Mouse (Mus musculus) lung, postnatal 0 days (tissue): Measurements from ENCODE around the gene Gm28053.

Experiments used
- CTCF ChIP-seq: IDR thresholded peaks from 2 replicates; pipeline ENCODE4 v1.5.1; 2016; ENCODE audit warnings: antibody characterized with exemption, mild to moderate bottlenecking
- EP300 ChIP-seq: IDR thresholded peaks from 2 replicates; pipeline ENCODE4 v1.6.1; 2016; ENCODE audit warnings: antibody characterized with exemption, mild to moderate bottlenecking, control low read depth

DNA sequence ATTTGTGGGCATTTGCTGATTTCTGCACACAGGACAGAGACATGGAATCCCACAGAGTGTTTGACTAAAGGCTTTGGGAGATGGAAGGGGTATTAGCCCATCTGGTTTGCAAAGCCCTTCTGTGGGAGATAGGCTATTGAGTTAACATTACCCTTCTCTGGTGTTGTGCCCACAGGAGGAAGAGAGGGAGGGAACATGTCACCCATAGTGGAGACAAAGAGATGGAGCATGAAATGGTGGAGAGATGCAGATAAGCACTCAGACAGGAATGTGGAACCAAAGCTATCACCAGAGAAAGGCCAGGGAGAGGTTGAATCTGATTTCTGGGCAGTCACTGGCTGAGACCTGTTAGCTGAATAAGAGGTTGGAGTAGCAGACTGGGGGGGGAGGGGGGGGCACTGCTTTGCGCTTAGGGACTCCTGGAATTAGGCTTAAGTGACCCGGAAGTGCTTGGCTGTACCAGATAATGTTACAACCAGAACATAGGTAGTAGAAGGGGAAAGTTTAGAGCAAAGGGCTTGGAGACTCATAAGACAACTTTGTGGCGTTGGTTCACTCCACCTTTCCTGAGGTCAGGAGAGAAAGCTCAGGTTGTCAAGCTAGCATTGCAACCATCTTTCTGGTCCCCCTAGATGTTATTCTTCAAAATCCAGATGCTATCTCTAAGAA is 22.2 kb downstream of the Gm28053 start:
- TF ChIP-seq CTCF (no peak), EP300 (no peak)
